Mouse (Mus musculus) NIH3T3 (cell line): ENCODE measurements around the gene Ccdc151.

Experiments used
- DNase-seq: peaks from one replicate; pipeline ENCODE4 v3.0.0-alpha.2; 2012; ENCODE audit warnings: low read depth

Ccdc151 gene

GRCm38 (mm10) chr9:22002194-22003162, at the start of gene Ccdc151, which contains the start of gene Prkcsh:
Ccdc151 (minus strand) TSS chr9:22002634.
Prkcsh (plus strand) TSS chr9:22002806.
- peak; percentile 99 for DNase-seq

GRCm38 (mm10) chr9:22051958-22052254, 49.5 kb upstream of the Ccdc151 start, which contains the start of gene Elavl3:
Elavl3 (minus strand) TSS chr9:22052023.
- no peak for DNase-seq

GRCm38 (mm10) chr9:22051161-22051957, 48.9 kb upstream of the Ccdc151 start:
- no peak for DNase-seq

GRCm38 (mm10) chr9:22050351-22050889, 48.0 kb upstream of the Ccdc151 start:
- no peak for DNase-seq

GRCm38 (mm10) chr9:22049721-22050270, 47.4 kb upstream of the Ccdc151 start:
- DNase-seq: no peak

GRCm38 (mm10) chr9:22049315-22049714, 46.9 kb upstream of the Ccdc151 start:
- DNase-seq: no peak

GRCm38 (mm10) chr9:22047329-22047728, 44.9 kb upstream of the Ccdc151 start:
- DNase-seq: peak; percentile 42

- no peak for DNase-seq
These were observed 39.4 kb upstream of the Ccdc151 start for GRCm38 (mm10) chr9:22041832-22042231.

GRCm38 (mm10) chr9:22037826-22038225, 35.4 kb upstream of the Ccdc151 start:
- DNase-seq: no peak

GRCm38 (mm10) chr9:22035300-22036044, 33.0 kb upstream of the Ccdc151 start:
- DNase-seq: no peak

GRCm38 (mm10) chr9:22030386-22030785, 28.0 kb upstream of the Ccdc151 start:
- DNase-seq: no peak

- no peak for DNase-seq
These were observed 26.0 kb upstream of the Ccdc151 start for GRCm38 (mm10) chr9:22028467-22028866.

GRCm38 (mm10) chr9:22024592-22024991, 22.2 kb upstream of the Ccdc151 start:
- DNase-seq: no peak

- no peak for DNase-seq
These were observed 14.9 kb upstream of the Ccdc151 start for GRCm38 (mm10) chr9:22017208-22017825.

GRCm38 (mm10) chr9:22016245-22016644, 13.8 kb upstream of the Ccdc151 start:
- DNase-seq: no peak

- no peak for DNase-seq
These were observed 10.3 kb upstream of the Ccdc151 start for GRCm38 (mm10) chr9:22012731-22013130.

GRCm38 (mm10) chr9:22011055-22011454, 8.6 kb upstream of the Ccdc151 start:
- DNase-seq: no peak

GRCm38 (mm10) chr9:22004546-22004945, 2.1 kb upstream of the Ccdc151 start:
- no peak for DNase-seq

- peak; percentile 69 for DNase-seq
These were observed 725 bp upstream of the Ccdc151 start for GRCm38 (mm10) chr9:22003163-22003554.

- DNase-seq: no peak
These were observed 801 bp downstream of the Ccdc151 start for GRCm38 (mm10) chr9:22001633-22002032.

GRCm38 (mm10) chr9:22000296-22000695, 2.1 kb downstream of the Ccdc151 start:
- DNase-seq: no peak
